Mouse (Mus musculus) kidney, postnatal 10 days (tissue): Measurements from ENCODE around the gene Hoxd12.

Experiments used
- DNase-seq: peaks from one replicate; pipeline ENCODE4 v3.0.0; 2021; ENCODE audit warnings: mixed read lengths

Hoxd12 gene

GRCm38 (mm10) chr2:74666411-74666810 lies 8.4 kb upstream of the Hoxd12 start:
- DNase-seq: no peak

- DNase-seq: peak; percentile 26
These were observed 7.5 kb upstream of the Hoxd12 start for GRCm38 (mm10) chr2:74667191-74667841.

GRCm38 (mm10) chr2:74667842-74668357 lies 6.9 kb upstream of the Hoxd12 start, which contains the start of gene Hoxd13:
TSS of gene Hoxd13 (plus strand) at chr2:74668310.
- DNase-seq: no peak

- DNase-seq: peak; percentile 42
These were observed 6.2 kb upstream of the Hoxd12 start for GRCm38 (mm10) chr2:74668370-74669229.

DNA sequence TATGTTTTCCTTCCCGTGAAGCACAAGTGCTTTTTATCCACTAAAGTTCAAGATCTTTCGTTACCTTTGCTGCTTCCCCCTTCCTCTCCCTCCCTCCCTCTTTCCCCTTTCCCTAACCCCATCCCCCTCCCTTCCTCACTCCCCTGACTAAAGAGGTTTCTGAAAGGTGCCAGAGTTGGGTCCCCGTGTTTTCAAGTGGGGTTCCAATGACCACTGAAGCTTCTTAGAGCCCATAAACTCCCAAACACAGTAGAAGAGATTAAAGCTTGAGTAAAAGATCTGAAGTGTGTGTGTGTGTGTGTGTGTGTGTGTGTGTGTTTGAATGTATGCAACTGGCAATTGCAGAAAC lies 5.6 kb upstream of the Hoxd12 start:
- no peak for DNase-seq

DNA sequence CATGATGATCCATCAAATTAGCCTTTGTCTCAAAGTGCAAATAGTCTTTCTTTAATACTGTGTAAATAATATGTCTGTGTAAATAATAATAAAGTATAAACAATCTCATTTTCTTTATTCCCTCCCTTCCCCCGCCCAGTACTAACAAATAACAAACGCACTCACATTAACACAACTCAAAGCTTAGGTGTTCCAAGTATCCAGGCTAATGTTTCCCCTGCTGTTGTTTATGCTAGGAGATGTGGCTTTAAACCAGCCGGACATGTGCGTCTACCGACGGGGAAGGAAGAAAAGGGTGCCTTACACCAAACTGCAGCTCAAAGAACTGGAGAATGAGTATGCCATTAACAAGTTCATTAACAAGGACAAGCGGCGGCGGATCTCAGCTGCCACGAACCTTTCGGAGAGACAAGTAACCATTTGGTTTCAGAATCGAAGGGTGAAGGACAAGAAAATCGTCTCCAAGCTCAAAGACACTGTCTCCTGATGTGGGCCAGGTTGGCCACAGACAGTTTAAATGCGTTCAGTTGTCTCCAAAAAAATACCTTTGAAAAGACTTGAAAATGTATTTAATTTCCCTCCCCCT lies 5.1 kb upstream of the Hoxd12 start:
- DNase-seq: no peak

GRCm38 (mm10) chr2:74670632-74671188 lies 4.1 kb upstream of the Hoxd12 start:
- DNase-seq: no peak

DNA sequence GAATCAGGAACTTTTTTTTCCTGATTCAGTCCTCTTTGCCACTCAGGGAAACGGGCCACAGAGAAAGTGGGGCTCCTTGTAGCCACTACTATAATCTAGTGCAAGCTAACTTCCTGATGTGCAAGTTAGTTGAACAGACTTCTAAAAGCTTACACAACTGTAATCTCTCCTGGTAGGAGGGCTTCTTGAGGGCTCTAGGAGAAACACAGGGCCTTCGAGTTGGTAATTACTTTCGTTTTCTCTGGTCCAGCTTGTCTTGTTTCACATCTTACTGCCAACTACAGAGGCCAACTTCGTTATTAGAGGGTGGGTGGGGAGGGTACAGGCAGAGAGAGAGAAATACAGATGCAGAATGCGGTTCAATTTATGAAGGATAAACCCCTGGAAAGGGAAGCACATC lies 3.0 kb upstream of the Hoxd12 start:
- DNase-seq: no peak

GRCm38 (mm10) chr2:74672481-74673362 lies 2.1 kb upstream of the Hoxd12 start:
- peak; percentile 85 for DNase-seq

- DNase-seq: no peak
These were observed 883 bp upstream of the Hoxd12 start for GRCm38 (mm10) chr2:74673835-74674425.

DNA sequence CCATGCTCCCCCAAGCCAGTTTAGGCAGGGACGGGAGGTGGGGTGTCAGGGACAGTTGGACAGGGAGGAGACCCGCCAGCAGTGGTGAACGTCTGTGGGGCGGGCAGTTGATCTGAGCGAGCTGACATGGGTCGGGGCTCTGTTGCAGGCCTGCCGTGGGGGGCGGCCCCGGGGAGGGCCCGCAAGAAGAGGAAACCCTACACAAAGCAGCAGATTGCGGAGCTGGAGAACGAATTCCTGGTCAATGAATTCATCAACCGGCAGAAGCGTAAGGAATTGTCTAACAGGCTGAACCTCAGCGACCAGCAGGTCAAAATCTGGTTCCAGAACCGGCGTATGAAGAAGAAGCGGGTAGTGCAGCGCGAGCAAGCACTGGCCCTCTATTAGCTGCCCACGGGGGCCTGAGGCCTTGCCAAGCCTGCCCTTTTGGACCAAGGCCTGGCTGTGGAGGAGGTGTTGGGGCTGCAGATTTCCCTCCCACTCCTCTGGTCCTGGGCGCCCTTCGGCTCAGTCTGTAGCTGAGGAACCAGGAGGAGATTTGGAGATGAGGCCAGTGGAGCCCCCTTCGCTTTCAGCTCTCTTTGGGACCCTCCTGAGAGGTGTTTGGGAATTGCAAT lies 961 bp downstream of the Hoxd12 start:
- peak; percentile 15 for DNase-seq

DNA sequence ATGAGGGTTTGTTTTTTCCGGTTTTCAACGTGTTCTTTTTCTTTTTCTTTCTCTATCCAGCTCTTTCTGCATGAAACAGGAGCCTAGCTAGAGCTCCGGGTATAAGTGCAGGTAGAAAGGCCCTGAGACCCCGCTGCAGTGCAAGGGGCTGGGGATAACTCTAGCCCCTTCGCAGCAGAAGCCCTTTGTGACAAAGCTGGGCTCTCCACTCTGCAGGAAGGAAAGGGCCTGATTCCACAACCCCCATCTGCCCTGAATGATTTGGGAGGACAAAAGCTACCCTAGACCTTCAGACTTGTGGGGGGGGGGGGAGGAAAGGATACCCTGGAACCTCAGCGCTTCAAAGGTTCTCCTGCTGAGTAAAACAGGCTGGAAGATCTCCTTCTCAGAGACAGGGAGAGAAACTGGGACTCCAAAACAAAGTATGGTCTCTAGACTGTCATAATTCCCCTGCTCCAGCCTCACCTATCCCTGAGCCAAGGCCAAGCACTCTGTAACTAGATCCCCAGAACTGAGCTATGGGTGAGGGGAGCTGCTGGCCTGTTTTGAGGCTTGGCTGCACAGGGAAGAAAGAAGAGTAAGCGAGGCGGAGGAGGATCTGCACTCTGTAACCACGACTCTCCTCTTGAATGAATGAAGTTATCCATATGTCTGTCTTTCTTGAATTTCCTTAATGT lies 1.7 kb downstream of the Hoxd12 start:
- no peak for DNase-seq

GRCm38 (mm10) chr2:74677106-74677505 lies 2.3 kb downstream of the Hoxd12 start:
- DNase-seq: no peak

DNA sequence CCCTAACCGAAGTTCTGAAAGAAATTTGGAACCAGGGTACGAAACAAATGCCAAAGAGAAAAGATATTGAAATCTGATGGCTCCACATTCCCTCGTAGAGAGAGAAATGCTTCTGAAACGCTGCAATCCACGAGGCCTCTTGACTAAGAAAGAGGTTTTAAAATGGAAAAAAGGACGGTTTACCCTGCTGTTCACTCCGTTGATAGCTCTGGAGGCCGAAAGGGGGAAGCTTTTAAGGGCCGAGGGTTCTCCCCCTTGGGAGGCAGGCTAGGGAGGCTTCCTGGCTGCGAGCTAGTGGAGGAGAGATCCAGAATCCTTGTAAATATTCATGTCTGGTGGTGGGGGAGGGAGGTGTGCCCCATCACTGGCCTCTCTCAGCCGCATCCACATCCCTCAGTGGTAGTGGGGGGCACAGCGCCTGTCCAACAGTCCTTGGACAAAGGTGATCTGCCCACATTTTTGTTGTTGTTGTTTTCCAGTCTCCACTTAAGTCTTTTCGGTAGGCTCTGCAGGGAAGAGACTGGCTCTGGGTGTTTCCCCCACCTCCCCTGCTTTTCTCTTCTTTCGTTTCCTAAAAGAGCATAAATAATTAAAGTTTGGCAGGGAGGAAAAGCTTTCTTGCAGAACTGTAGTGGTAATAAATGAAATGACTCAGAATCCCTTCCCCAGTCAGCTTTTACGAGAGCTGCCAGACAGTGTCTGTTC lies 4.2 kb downstream of the Hoxd12 start, which contains the start of gene Hoxd11:
Hoxd11 (plus strand) TSS at position 667 of the 705 bp plus-strand sequence.
- DNase-seq: peak; percentile 43

GRCm38 (mm10) chr2:74679596-74679971 lies 4.8 kb downstream of the Hoxd12 start:
- peak; percentile 58 for DNase-seq

DNA sequence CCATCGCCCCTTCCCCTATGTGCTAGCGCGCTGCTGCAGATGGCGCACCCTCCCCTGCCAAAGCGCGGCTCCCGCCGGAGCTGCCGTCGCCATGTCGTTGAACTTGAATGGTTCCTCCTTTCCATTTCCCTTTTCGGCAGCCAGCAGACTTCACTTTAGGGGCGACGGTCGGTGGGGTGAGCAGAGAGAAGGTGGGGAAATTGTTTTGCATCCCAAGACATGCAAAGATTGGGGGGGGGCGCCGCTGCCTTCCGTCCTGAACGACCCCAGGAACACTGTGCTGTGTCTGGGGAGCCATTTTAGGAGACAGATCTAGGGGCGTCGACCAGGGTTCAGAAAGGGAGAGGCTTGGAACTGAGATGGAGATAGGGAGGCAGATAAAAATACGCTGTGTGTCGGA lies 5.2 kb downstream of the Hoxd12 start:
- peak; percentile 50 for DNase-seq

- peak; percentile 57 for DNase-seq
These were observed 6.0 kb downstream of the Hoxd12 start for GRCm38 (mm10) chr2:74680561-74681398.

DNA sequence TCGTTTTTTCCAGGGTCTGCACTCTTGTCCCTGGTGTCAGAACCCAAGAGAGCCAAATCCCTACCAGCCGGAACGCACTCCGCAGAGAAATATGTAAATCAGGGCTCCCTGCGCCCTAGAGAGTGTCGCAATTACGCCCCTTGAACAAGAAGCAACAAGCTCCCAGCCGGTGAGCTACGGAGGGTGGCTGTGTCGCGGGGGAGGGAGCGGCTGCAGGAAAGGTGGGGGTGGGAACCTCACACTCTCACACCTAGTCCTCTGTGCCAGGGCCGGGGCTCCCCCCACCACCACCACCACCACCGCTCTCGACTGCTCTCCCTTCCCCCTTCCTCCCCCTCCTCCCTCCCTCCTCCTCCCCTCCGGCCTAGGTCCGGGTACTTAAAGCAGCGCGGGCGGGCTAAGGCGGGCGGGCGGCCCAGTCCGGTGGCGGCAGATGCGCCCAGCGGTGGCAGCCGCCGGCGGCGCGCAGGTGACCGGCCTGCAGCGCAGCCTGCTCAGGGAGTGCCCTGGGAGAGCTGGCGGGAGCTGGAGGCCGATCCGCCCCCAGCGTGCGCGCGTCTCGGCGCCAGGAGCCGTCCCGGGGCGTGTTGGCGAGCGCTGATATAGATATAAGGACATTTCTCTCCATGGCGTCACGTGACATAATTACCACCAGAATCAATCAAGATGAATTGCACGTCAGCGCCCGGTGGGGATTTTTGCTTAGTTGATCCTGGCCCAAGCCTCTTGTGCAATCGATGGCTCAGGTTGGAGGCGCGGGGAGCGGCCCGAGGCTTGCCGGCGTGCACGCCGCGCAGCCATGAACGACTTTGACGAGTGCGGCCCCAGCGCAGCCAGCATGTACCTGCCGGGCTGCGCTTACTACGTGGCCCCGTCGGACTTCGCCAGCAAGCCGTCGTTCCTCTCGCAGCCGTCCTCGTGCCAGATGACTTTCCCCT lies 7.0 kb downstream of the Hoxd12 start:
- peak; percentile 69 for DNase-seq
